Mouse (Mus musculus): ENCODE measurements around the gene Trim30c.
"Not testable (repeated sequence)": the region's sequence is repeated elsewhere in the genome, so short reads cannot be mapped to it uniquely, and the experiment has no call there.

Trim30c gene

DNA sequence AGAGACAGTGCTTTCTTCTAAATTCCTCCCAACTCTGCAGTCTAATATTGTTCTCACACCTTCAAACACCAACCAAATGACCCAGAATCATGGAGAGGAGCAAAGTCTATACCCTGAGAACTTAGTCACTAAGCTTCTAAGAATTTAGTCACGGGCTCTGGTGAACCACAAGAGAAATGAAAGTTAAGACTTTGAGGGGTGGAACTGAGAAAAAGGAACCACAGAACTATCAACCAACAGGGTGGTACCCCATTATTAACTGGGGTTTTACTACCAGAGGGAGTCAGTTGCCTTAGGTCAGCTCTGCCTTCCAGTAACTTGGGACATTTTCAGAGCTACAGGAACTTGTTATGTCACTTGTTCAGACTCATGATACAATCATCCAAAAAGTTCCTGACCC lies at the start of gene Trim30c:
TSS of gene Trim30c (minus strand) at position 140 of the 400 bp plus-strand sequence.
- no peak for ATAC-seq (ENCODE audit: insufficient number of reproducible peaks, low FRiP score, low TSS enrichment)

DNA sequence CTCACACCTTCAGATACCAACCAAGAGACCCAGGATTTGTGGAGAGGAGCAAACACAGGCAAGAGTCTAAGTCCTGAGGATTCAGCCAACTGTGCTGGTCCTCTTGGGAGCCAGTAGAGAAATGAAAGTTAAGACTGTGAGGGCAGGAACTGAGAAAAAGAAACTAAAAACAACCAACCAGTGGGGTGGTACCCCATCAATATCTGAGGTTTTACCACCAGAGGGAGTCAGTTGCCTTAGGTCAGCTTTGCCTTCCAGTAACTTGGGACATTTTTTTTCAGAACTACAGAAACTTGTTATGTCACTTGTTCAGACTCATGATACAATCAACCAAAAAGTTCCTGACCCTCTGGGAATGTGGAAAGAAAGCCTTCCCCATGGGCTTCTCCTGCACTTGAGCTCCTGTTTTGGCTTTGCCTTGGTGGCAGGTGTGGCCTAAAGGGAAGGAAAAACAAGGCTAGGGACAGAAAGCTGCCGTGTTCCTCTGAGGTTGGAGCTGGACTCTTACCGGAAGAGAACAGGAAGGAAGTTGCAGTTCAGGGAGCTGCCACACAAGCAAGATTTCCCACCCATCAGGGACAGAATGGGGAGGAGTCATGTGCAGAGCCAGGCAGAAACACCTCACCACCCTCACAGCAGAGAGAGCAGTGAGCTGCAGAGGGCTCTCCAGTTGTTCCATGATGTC lies 45.5 kb upstream of the Trim30c start:
- no peak for ATAC-seq (ENCODE audit: insufficient number of reproducible peaks, low FRiP score, low TSS enrichment)

DNA sequence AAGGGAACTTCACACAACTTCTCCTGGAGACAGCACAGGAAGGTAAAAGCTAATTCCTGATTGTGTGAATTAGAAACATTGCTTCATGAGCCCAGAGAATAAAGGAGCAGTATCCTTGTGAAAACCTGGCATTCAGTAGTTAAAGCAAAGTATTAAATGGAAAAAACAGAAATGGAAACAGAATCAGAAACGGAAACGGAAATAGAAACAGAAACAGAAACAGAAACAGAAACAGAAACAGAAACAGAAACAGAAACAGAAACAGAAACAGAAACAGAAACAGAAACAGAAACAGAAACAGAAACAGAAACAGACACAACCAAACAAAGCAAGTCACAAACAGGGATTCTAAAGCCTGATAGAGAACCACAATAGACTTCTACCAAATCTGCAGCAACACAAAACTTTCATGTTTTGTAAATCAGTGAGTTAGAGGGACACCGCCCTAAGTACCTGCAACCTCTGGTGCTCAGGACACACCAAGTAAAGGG lies 3.9 kb upstream of the Trim30c start:
- ATAC-seq (ENCODE audit: insufficient number of reproducible peaks, low FRiP score, low TSS enrichment): no peak

DNA sequence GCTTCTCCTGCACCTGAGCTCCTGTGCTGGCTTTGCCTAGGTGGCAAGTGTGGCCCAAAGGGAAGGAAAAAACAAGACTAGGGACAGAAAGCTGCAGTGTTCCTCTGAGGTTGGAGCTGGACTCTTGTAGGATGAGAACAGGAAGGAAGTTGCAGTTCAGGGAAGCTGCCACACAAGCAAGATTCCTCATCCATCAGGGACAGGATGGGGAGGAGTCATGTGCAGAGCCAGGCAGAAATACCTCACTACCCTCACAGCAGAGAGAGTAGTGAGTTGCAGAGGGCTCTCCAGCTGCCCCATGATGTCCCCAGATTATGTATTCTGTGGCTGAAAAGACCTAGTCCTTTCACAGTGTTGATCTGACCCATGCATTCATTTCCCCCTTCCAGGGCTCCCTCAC lies 503 bp upstream of the Trim30c start:
- no peak for ATAC-seq (ENCODE audit: insufficient number of reproducible peaks, low FRiP score, low TSS enrichment)

DNA sequence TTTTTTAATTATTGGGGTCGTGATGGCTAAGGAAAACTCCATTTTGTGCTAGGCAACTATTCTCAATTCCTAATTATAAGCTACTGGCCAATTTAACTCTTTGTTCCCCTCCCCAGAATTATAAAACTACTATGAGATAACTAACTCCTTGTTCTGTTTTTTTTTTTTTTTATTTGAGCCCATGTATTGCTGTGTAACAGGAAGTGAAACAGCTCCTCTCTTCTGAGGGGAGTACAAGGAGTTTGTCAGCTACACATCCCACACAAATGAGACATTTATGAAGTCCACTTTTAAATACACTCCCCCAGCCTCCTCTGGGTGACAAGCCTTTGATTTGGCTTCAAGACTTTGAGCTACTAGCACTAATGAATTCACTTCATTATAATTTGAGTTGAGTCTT lies 2.1 kb downstream of the Trim30c start:
- no peak for ATAC-seq (ENCODE audit: insufficient number of reproducible peaks, low FRiP score, low TSS enrichment)

DNA sequence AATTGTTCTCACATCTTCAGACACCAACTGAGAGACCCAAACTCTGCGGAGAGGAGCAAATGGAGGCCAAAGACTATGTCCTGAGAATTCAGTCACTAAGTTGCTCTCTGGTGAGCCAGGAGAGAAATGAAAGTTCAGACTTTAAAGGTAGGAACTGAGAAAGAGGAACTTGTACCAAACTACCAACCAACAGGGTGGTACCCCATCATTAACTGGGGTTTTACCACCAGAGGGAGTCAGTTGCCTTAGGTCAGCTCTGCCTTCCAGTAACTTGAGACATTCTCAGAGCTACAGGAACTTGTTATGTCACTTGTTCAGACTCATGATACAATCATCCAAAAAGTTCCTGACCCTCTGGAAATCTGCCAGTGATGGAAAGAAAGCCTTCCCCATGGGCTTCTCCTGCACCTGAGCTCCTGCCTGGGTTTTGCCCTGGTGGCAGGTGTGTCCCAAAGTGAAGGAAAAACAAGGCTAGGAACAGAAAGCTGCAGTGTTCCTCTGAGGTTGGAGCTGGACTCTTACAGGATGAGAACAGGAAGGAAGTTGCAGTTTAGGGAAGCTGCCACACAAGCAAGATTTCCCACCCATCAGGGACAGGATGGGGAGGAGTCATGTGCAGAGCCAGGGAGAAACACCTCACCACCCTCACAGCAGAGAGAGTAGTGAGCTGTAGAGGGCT lies 30.8 kb downstream of the Trim30c start, which contains the start of gene Trim30b:
TSS of gene Trim30b (minus strand) at position 149 of the 679 bp plus-strand sequence.
- no peak for ATAC-seq (ENCODE audit: insufficient number of reproducible peaks, low FRiP score, low TSS enrichment)

DNA sequence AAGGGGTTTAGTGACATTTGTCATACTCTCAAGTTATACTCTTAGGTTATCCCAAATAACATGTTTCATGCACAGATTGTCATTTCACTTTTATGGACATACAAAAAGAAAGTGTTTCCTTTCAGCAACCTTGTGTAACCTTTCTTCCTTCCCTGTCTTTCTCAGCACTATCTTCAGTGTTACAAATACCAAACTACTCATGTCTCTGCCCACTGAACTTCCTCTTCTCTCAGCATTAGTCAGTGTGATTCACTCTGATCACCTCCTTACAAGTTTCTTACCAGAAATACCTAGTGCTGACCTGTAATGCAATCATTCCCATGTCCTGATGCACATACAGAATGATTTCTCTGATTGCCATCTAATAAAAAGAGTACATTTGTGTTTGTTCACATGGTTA lies 34.3 kb downstream of the Trim30c start:
- no peak for ATAC-seq (ENCODE audit: insufficient number of reproducible peaks, low FRiP score, low TSS enrichment)

DNA sequence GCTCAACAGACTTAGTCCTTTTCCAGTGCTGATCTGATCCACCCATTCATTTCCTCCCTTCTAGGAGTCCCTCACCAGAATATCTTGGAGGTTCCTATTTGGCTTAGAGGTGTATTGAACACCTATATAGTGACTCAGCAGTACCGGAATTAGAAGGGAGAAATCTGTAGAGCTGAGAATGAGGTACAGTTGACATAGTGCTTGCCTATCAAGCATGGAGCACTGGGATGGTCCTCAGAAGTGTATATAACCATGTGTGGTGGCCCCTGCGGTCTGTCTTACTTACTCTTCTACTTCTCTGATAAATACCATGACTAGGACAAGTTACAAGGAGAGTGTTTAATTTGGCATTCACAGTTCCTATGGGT lies 47.1 kb downstream of the Trim30c start:
- no peak for ATAC-seq (ENCODE audit: insufficient number of reproducible peaks, low FRiP score, low TSS enrichment)

DNA sequence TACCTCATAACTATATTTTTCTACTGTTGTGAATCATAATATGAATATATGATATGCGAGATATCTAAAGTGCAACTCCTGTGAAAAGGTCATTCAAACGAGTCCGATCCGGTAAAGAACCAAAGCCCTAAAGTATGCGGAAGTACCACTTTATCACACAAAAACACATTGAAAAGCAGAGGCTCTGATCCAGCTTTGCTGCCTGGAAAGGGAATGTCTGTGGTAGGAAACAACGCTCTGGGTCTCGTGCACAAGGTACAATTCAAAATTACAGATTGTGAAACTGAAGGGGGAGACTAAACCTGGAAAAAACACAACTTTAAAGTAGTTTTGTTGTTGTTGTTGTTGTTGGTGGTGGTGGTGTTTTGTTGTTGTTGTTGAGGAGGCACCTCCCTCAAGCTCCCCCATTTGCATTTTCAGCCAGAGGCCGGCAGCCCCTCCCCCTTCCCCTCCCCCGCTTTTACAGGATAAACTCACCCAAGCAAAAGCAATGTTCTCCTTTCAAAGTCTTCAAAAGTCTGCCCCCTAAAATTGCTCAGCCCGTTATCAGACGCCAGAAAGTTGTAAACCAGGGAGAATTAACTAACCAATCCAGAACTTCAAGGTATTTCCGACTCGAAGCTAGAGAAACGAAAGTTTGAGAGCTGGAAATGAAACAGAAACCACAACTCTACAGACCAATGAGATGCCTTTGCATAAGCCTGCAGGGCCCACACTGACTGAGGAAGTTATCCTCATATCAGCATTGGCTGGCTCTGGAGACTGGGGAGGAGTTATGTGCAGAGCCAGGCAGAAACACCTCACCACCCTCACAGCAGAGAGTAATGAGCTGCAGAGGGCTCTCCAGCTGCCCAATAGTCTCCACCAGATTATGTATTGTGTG lies 47.7 kb downstream of the Trim30c start, which contains the start of gene Trim12c:
TSS of gene Trim12c (minus strand) at position 646 of the 883 bp plus-strand sequence.
- ATAC-seq (ENCODE audit: insufficient number of reproducible peaks, low FRiP score, low TSS enrichment): no peak

DNA sequence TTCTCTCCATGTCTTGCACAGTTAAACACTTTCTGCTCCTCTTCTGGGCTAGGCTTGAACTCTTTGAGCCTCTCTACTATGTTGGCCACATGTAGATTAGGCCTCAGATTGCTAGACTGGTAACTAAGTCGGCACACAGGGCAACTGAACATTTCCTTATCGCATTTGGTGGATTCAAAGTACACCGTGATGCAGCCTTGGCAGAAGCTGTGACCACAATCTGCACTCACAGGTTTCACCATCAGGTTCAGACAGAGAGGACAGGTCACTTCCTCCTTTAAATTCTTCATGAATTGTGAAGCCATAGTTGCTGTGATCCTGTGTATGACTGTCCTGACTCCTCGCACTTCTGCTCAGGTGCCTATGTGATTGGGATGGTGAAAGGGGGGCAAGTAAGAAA lies 52.6 kb downstream of the Trim30c start:
- ATAC-seq (ENCODE audit: insufficient number of reproducible peaks, low FRiP score, low TSS enrichment): not testable (repeated sequence)

DNA sequence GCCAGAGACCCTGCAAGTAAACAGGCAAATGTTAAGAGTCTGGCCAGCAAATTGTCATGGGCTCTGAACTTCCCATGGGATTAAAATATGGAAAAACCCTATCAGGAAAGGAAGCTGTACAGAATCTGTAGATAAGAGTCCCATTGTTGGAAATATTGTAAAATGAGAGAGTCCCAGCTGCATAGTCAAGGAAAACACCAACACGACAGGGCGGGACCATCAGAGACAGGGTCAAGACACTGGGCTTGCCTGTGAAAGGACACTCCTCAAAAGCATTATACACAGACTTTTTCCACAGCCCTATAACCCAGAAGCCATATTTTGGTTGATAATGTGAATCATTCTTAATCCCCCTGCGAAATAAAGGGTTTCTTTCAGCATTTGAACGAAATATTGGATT lies 59.9 kb downstream of the Trim30c start:
- ATAC-seq (ENCODE audit: insufficient number of reproducible peaks, low FRiP score, low TSS enrichment): not testable (repeated sequence)

DNA sequence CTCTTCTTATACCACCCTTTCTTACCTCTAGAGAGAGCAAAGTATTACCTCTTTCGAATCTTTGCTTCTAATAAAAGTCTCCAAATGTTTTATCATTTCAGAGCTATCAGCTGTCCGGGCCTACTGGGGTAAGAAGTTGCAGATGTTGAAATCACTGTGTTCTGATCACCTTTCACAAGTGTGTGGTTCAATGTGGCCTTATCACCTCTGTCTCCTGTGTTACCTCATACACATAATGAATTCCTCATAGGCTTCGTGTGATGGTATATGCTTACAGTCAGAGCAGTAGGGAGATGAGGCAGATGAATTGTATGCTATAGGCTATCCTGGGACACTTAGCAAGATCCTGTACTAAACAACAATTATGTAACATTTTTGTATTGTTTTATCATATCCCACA lies 65.1 kb downstream of the Trim30c start:
- not testable (repeated sequence) for ATAC-seq (ENCODE audit: insufficient number of reproducible peaks, low FRiP score, low TSS enrichment)

Data from cerebellum, adult (tissue).